Mouse (Mus musculus): ENCODE measurements around the gene Entpd5.

DNA sequence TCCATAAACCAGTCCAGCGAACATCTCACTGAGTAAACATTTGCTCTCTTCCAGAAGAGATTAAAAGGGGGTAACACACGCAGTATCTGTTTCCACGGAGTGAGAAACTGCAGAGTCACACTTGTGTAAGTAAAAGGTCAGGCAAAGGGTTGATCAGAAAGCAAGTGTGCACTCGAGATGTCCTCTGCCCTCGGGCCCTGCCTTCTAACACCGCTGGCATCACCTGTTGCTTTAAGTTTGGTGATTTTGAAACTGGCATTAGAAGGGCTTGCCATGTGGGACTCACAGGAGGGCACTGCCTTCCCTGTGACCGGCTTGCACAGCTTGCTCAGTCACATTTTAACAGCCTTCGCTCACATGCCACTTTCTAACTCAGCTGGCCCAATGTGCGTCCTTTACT, 9.2 kb downstream of the Entpd5 start:
- no peak for TF ChIP-seq CTCF (IDR thresholded peaks at IDR 0.05; ENCODE audit: low read depth)
- no peak for TF ChIP-seq EP300 (optimal IDR thresholded peaks at IDR 0.05)

Measured in stomach, postnatal 0 days (tissue).